Mouse (Mus musculus) right cerebral cortex, adult 2 months (tissue): ENCODE measurements at regions not wholly inside any gene's neighbourhood (a gene's known extent, or its start where the extent isn't known, plus 50 kb on each side); places are given as distances from the start of the nearest gene placed in this dataset.

Experiments used
- DNase-seq, 2 experiments: peaks; one replicate each; pipeline ENCODE4 v3.0.0; 2021 to 2022; ENCODE audit warnings: low spot score in 2 of 2

- no peak for DNase-seq
Measured at GRCm38 (mm10) chr16:30652692-30653091, 53.2 kb downstream of the Fam43a start.

GRCm38 (mm10) chr16:30653806-30654205 lies 54.3 kb downstream of the Fam43a start:
- peak; percentile 20 to 36 for DNase-seq

DNA sequence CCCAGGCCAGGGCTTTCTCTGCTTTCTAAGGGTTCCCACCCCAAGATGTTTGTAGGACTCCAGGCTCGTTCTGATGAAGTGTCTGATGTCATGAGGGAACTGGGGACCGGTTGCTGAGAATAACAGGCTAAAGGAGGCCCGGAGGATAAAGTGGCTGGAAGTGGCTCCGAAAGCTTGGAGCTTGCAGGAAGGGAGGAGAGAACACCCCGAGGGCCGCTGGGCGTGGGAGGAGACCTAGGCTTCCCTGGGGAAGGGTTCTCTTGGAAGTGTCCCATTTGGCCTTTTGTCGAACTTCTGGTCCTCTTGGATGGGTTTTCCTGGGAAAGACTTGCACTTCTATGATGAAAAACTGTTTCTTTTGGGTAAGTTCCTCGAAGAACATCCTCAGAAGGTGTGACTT lies 54.7 kb downstream of the Fam43a start:
- no peak for DNase-seq

- no peak for DNase-seq
Measured at GRCm38 (mm10) chr16:30655798-30656221, 56.3 kb downstream of the Fam43a start.

- DNase-seq, result no peak
Measured at GRCm38 (mm10) chr16:30656881-30657280, 57.4 kb downstream of the Fam43a start.

DNA sequence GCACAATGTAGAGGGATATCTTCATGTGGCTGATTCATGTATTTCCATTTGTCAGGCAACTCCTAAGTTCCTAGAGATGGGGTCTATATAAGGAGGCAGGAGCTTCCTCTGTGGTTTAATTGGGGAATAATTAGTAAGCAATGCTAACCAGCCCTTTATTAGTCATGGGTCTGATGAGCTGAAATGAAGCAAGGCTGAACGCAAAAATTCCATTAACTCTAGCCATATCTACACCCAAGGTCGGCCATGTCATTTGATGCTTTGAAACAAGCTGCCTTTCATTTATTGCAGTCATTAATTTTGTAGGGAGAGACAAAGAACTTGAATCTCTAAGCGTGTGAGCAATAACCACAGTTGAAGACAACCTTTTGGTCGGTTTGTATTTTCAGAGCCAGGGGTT lies 59.4 kb downstream of the Fam43a start:
- no peak for DNase-seq

DNA sequence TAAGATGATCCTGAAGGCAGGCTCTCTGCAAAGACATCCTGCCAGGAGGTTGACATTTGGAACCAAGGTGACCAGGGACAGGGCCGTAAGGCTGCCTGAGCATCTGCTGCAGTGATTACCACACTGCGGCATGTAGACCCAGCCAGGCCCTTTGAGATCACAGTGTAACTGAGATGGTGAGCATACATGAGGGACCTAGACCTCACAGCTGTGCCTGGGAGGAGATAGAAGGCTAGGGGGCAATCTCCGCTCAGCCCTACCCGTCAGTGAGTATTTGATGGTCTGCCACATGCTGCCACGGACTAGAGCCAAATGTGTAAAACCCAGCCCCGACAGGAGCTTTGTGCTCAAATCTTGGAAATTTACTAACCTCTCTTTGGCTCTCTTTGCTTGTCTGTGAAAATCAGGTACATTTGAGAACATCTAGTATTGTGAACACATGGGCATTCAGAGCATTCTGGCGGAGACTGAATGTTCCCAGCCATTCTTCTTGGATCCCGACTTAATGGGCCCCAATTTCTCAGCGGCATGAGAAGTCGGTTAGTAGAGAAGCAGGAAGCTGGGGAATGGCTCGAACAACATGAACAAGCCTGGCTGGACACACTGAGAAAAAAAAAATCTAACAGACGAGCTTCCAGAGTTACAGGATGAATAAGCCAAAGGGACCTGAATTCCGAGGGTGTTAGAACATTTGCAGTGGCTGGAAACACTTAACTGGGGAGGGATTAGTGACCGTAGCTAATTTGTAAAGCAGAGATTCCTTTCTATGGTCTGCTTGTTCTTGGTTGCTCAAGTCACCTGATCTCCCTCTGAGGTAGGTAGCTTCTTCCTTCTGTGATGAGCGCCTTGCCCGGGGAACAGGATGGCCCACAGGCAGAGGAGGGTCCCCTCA lies 61.8 kb downstream of the Fam43a start:
- no peak for DNase-seq

DNA sequence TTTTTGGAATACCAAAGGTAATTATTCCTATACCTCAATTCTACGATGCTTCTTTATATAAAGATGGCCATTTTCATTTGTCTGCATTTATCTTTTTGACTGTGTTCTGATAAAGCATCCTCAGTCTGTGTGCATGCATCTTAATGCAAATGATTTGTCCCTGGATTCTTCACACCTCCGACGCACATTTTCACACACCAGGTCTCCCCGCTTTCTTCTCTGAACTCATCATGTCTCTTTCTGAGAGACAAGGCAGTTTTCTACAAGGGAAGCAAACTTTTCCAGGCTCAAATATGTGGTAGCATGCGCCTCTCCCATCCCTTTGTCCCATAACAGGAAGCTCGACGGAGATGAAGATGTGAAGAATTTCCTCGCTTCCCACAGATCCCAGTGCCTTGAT lies 63.5 kb downstream of the Fam43a start:
- DNase-seq, result peak in 1 of 2 experiments; percentile 51

DNA sequence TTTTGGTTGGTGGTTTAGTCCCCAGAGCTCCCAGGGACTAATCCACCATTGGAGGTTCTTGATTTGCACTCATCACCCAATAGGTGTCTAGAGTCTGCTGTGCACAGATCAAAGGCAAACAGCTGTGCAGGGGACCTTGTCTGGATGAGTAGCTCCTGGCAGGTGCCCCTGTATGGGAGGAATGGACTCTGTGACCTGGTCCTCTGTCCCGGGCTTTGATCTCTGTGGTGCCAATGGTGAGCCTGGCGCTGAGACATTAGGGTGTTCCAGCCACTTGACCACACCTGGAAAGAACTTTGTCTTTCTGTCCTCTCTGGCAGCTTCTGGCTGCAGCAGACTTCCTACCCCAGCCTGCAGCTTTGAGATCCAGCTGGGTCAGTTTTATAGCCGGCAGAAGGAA lies 64.4 kb downstream of the Fam43a start:
- DNase-seq, result no peak

DNA sequence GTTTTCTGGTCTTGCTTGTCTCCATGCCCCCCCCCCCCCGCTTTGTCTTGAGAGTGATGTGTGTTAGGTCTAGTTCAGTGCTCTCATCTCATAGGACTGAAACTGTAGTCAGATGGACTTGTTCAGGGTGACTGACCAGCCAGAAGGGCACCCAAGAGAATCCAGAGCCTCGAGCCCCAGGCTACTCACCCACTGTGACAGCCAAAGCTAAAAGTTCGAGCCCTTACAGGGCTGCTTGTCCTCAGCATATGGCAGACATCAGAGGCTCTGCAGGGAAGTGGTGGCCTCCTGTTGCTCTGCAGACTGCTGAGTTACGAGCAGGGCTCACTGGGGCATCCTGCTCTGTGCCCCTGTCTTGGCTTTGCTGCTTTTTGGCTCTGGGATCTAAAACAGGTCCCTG lies 64.9 kb downstream of the Fam43a start:
- no peak for DNase-seq

DNA sequence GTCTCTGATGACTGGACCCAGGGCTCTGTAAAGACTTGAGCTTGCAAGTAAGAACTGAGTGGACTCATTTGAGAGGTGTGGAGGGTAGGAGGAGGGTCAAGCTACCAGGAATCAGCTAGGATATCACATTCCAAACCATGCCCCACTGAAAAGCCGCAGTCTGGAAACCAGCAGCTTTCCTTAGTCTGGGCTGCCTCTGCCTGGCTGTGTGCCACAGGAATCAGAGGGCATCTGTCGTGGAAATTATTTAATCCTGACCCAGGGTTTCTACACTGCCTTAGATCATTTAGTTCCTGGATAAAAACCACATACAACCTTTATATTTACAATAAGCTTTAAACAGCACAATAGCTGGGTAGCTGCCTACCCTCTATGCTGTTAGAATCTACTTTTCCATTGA lies 66.4 kb downstream of the Fam43a start:
- no peak for DNase-seq

DNA sequence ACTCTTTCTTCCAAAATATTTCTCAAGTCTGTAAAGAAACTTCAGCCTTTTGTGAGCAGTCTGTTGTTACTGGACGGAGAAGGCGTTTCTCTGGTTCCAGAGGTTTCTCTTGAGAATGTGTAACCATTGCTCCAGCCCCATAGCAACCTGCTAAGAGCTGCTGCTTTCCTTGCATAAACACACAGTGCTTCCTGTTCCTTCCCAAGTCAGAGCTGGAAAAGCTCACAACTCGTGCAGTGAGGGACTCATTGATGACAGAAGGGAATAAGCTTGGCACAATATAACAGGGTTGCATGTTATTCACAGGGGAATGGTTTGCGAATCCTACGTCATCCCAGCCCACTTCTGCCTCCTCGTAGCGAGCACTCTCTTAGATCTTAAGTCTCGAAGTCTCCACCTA lies 70.4 kb downstream of the Fam43a start:
- DNase-seq, result no peak

- no peak for DNase-seq
Measured at GRCm38 (mm10) chr16:30671584-30671983, 72.1 kb downstream of the Fam43a start.

DNA sequence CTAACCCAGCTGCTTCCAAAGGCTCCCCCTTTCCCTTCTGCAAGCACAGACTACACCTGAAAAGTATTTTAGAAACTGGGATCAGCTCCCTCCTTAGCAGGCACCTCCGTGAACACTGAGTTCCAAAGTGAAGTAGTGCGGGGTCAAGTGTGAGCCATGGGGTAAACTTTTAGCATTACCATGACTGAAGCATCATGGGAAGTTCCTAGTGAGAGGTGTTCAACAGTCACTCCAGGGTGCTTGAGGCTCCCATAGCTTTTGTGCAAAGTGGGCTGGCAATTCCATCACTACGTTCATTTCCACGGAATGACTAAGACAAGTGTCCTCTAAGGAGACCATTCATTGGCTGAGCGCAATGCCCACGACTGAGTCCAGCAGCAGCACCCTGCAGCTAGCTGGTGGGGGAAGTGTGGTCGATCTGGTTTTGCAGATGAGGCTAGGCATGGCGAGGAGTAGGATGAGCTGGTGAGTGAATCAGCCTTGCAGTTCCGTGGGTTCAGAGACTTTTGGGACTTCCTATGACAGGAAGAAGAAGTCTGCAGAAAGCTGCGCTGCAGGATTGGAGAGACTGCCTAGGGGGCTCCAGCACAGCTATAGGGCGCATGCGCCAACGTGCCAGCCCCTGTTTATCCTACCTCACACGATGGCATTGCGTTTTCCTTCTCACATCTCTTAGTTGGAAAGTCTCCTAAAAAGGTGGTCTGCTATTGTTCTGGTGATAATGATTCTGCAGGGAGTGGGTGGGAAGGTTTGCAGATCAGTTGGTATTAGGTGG lies 73.4 kb downstream of the Fam43a start:
- peak; percentile 29 for DNase-seq

GRCm38 (mm10) chr16:30673662-30674061 lies 74.1 kb downstream of the Fam43a start:
- peak in 1 of 2 experiments; percentile 38 for DNase-seq

GRCm38 (mm10) chr16:30675829-30676228 lies 76.3 kb downstream of the Fam43a start:
- no peak for DNase-seq

- DNase-seq, result no peak
Measured at GRCm38 (mm10) chr16:30677016-30677415, 77.5 kb downstream of the Fam43a start.

DNA sequence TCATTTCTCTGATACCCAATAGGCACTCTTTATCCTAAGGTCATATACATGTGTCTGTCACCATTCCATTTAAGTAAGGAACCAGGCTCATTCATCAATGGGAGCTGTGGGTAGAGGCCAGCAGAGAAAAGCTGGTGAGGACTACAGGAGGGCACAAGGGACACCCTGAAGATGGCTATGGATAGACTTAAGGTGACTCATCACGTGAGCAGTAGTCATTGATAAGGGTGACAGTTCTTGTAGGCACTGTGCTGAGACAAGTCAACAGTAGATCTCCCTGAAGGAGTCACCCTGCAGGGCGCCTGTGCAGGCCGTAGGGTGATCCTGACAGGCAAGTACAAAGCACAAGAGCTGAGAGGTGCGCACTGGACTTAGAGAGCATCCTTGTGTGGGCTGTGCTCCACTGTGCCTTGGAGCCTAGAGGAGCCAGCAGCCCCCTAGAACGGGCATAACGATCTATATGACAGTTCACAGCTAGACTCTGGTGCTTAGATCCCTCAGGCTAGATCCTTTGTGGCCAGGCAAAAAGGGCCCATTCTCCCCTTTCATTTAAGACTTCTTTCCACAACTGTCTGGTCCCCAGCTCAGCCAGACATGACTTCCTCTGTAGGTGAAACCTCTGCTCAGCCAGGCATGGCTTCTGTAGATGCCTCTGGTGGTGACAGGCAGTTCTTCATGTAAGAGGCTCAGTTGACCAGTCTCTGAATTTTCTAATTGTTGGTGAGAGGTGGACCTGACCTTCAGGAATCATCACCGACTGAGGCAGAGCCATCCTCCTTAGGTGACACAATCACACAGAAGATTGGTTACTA lies 78.6 kb downstream of the Fam43a start:
- no peak for DNase-seq

GRCm38 (mm10) chr16:30678708-30679492 lies 79.4 kb downstream of the Fam43a start:
- DNase-seq, result no peak

- no peak for DNase-seq
Measured at GRCm38 (mm10) chr16:30679493-30679811, 79.9 kb downstream of the Fam43a start.

GRCm38 (mm10) chr16:30681421-30681820 lies 81.9 kb downstream of the Fam43a start:
- DNase-seq, result no peak
